Mouse (Mus musculus) thymus, adult 2 months (tissue): ENCODE measurements at regions not wholly inside any gene's neighbourhood (a gene's known extent, or its start where the extent isn't known, plus 50 kb on each side); places are given as distances from the start of the nearest gene placed in this dataset.

Experiments used
- DNase-seq: peaks from one replicate; pipeline ENCODE4 v3.0.0; 2021
- H3K27ac ChIP-seq: fragments of 200-500 bp; 2 replicates; pipeline ENCODE4 v1.5.1; 2012; ENCODE audit warnings: low read length, control low read depth; ENCODE audit not compliant: control insufficient read depth, insufficient read depth
- H3K27me3 ChIP-seq: fragments of 200-500 bp; 2 replicates; pipeline ENCODE4 v1.6.1; 2012; ENCODE audit warnings: mild to moderate bottlenecking, low read length, moderate library complexity, mixed read lengths; ENCODE audit not compliant: control insufficient read depth, insufficient read depth
- H3K36me3 ChIP-seq: fragments of 200-500 bp; 2 replicates; pipeline ENCODE4 v1.6.1; 2012; ENCODE audit warnings: mild to moderate bottlenecking, low read length, moderate library complexity; ENCODE audit not compliant: control insufficient read depth, insufficient read depth
- H3K4me1 ChIP-seq: fragments of 200-500 bp; replicated peaks from 2 replicates; pipeline ENCODE4 v1.6.1; 2012; ENCODE audit warnings: low read length; ENCODE audit not compliant: control insufficient read depth, insufficient read depth
- H3K4me3 ChIP-seq: fragments of 200-500 bp; 2 replicates; pipeline ENCODE4 v1.5.1; 2012; ENCODE audit warnings: mild to moderate bottlenecking, low read length, control low read depth, moderate library complexity; ENCODE audit not compliant: control insufficient read depth, insufficient read depth
- CTCF ChIP-seq: fragments of 200-500 bp; IDR thresholded peaks from 2 replicates; pipeline ENCODE4 v1.5.1; 2012; ENCODE audit warnings: mild to moderate bottlenecking, control low read depth, low read length, moderate library complexity, borderline replicate concordance; ENCODE audit not compliant: control insufficient read depth, poor library complexity, insufficient read depth; ENCODE audit errors: extremely low read depth
- POLR2A ChIP-seq: fragments of 200-500 bp; IDR thresholded peaks from 2 replicates; pipeline ENCODE4 v1.6.1; 2012; ENCODE audit warnings: mild to moderate bottlenecking, low read length, control low read depth, moderate library complexity; ENCODE audit not compliant: control insufficient read depth, poor library complexity, insufficient read depth; ENCODE audit errors: extremely low read depth
- WGBS: fragments of 180-500 bp; shearing (Covaris S2); methylation state at CpG from one replicate; pipeline ENCODE4 v1.1.7; 2018; 5-methylcytosine and 5-hydroxymethylcytosine counted together

- TF ChIP-seq CTCF (no peak), POLR2A (no peak)
- no peak overlapping the region for H3K4me3 ChIP-seq
- H3K4me1 ChIP-seq = no peaks in the 10 kb centered on the region
- no peak overlapping the region for H3K27ac ChIP-seq
- H3K36me3 ChIP-seq = no peaks in the 10 kb centered on the region
- DNase-seq = no peak
- no peaks in the 10 kb centered on the region for H3K27me3 ChIP-seq
- WGBS = 91% methylated on average over 9 of the region's 9 CpGs
These were observed 375.2 kb downstream of the Adgrl2 start for GRCm38 (mm10) chr3:148614971-148615671.

GRCm38 (mm10) chr3:148613443-148613842 is 376.9 kb downstream of the Adgrl2 start:
- no peaks in the 10 kb centered on the region for H3K4me1 ChIP-seq
- H3K27ac ChIP-seq = no peak overlapping the region
- WGBS = 91% methylated on average over 3 of the region's 3 CpGs
- H3K27me3 ChIP-seq = no peaks in the 10 kb centered on the region
- TF ChIP-seq CTCF (no peak), POLR2A (no peak)
- H3K4me3 ChIP-seq = no peak overlapping the region
- no peaks in the 10 kb centered on the region for H3K36me3 ChIP-seq
- no peak for DNase-seq

GRCm38 (mm10) chr3:148603276-148603675 is 387.1 kb downstream of the Adgrl2 start:
- H3K27me3 ChIP-seq = no peaks in the 10 kb centered on the region
- no peaks in the 10 kb centered on the region for H3K4me1 ChIP-seq
- no peak overlapping the region for H3K27ac ChIP-seq
- no peak for DNase-seq
- 91% methylated on average over 6 of the region's 6 CpGs for WGBS
- no peaks in the 10 kb centered on the region for H3K36me3 ChIP-seq
- no peak overlapping the region for H3K4me3 ChIP-seq
- TF ChIP-seq POLR2A = no peak
- TF ChIP-seq CTCF = no peak

- TF ChIP-seq CTCF (no peak), POLR2A (no peak)
- H3K27ac ChIP-seq = no peak overlapping the region
- no peak overlapping the region for H3K4me3 ChIP-seq
- no peak for DNase-seq
- 89% methylated on average over 5 of the region's 5 CpGs for WGBS
- no peaks in the 10 kb centered on the region for H3K4me1 ChIP-seq
- H3K27me3 ChIP-seq = no peaks in the 10 kb centered on the region
- no peaks in the 10 kb centered on the region for H3K36me3 ChIP-seq
These were observed 387.6 kb downstream of the Adgrl2 start for GRCm38 (mm10) chr3:148602730-148603255.

- DNase-seq = no peak
- no peaks in the 10 kb centered on the region for H3K4me1 ChIP-seq
- TF ChIP-seq CTCF (no peak), POLR2A (no peak)
- H3K36me3 ChIP-seq = no peaks in the 10 kb centered on the region
- H3K4me3 ChIP-seq = no peak overlapping the region
- 98% methylated on average over 4 of the region's 4 CpGs for WGBS
- H3K27ac ChIP-seq = no peak overlapping the region
- no peaks in the 10 kb centered on the region for H3K27me3 ChIP-seq
These were observed 394.8 kb downstream of the Adgrl2 start for GRCm38 (mm10) chr3:148595561-148595960.

GRCm38 (mm10) chr3:148589556-148589955 is 400.8 kb downstream of the Adgrl2 start:
- H3K27me3 ChIP-seq = no peaks in the 10 kb centered on the region
- no peak overlapping the region for H3K4me3 ChIP-seq
- no peaks in the 10 kb centered on the region for H3K4me1 ChIP-seq
- no peak for DNase-seq
- 95% methylated on average over 2 of the region's 2 CpGs for WGBS
- H3K36me3 ChIP-seq = no peaks in the 10 kb centered on the region
- no peak overlapping the region for H3K27ac ChIP-seq
- TF ChIP-seq POLR2A (no peak), CTCF (no peak)

- H3K4me3 ChIP-seq = no peak overlapping the region
- DNase-seq = no peak
- no peak overlapping the region for H3K27ac ChIP-seq
- H3K27me3 ChIP-seq = no peaks in the 10 kb centered on the region
- H3K4me1 ChIP-seq = no peaks in the 10 kb centered on the region
- H3K36me3 ChIP-seq = no peaks in the 10 kb centered on the region
- no peak for TF ChIP-seq CTCF
- TF ChIP-seq POLR2A = no peak
- 9% methylated on average over 1 of the region's 1 CpGs for WGBS
These were observed 414.6 kb downstream of the Adgrl2 start for GRCm38 (mm10) chr3:148575735-148576134.
